Mouse (Mus musculus) neural tube, embryonic 12.5 days (tissue): ENCODE measurements around the gene Pik3r2. TPM values are rescaled to one million over a fixed set of nuclear protein-coding genes. Genes with fewer than 3 reads are reported as not detected.
A peak's percentile ranks its signal among the peaks of the same experiment; 100 is the strongest.

Experiments used
- ATAC-seq: fragments of 200-750 bp; cut with Nextera tagmentation; 2 replicates; pipeline ENCODE4 v1.8.0; 2017; ENCODE audit warnings: low read depth, mild to moderate bottlenecking, moderate TSS enrichment, moderate library complexity; ENCODE audit not compliant: low FRiP score
- H3K27ac ChIP-seq: fragments of 300-500 bp; sonication (generic); 2 replicates; pipeline ENCODE4 v1.5.1; 2016
- H3K27me3 ChIP-seq: fragments of 300-500 bp; sonication (generic); replicated peaks from 2 replicates; pipeline ENCODE4 v1.6.1; 2016; ENCODE audit warnings: mild to moderate bottlenecking
- H3K36me3 ChIP-seq: fragments of 300-500 bp; sonication (generic); 2 replicates; pipeline ENCODE4 v1.6.1; 2016; ENCODE audit warnings: mild to moderate bottlenecking
- H3K4me1 ChIP-seq: fragments of 300-500 bp; sonication (generic); 2 replicates; pipeline ENCODE4 v1.6.1; 2016
- H3K4me2 ChIP-seq: fragments of 300-500 bp; sonication (generic); replicated peaks from 2 replicates; pipeline ENCODE4 v1.6.1; 2016; ENCODE audit warnings: mild to moderate bottlenecking
- H3K4me3 ChIP-seq: fragments of 300-500 bp; sonication (generic); 2 replicates; pipeline ENCODE4 v1.5.1; 2016
- H3K9ac ChIP-seq: fragments of 300-500 bp; sonication (generic); 2 replicates; pipeline ENCODE4 v1.6.1; 2016; ENCODE audit warnings: mild to moderate bottlenecking
- H3K9me3 ChIP-seq: fragments of 300-500 bp; sonication (generic); 2 replicates; pipeline ENCODE4 v1.6.1; 2016; ENCODE audit warnings: mild to moderate bottlenecking
- WGBS: fragments of 180-500 bp; shearing (Covaris S2); methylation state at CpG from one replicate; pipeline ENCODE4 v1.1.7; 2016; 5-methylcytosine and 5-hydroxymethylcytosine counted together
- polyA plus RNA-seq: library from polyadenylated mRNA; unstranded; fragments of >200 nt; fragmentation: Nextera tagmentation; extraction: Ambion mirVana; gene quantifications from 2 replicates; pipeline ENCODE4 v1.2.1, GENCODE M21; 2016

Pik3r2 gene
- polyA plus RNA-seq, 1 experiment from 2014 or later = 84.0 TPM

DNA sequence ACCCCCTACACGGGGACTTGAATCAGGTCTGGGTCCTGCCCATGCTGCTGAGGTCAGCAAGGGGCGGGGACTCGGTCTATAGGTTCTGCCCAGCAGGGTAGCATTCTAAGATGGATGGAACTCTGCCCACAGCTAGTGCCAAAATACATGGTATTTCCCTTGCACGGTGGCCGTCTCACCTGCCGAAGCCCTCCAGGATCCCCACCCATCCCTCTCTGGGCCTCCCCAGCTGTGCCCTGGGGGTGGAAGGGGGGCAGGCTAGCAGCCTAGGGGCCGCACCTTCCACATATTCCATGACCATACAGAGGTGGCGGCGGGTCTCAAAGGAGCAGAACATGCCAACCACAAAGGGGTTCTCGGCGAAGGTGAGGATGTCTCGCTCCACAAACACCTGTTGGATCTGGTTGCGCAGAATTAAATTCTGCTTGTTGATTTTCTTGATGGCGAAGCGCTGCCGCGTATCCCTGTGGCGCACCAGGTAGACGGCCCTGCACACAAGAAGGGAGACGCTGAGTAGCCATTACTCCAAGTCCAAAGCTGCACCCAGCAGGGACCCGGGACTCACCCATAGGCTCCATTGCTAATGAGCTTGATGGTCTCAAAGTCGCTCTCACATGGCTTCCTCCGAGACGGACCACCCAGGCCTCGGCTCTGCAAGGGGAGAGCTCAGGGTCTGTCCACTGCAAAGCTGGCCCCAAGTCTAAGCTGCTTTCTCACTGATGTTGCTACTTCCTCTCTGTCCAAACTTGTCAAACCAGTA lies 10.0 kb upstream of the Pik3r2 start:
- H3K27me3 ChIP-seq = 0 out of 2 replicates have a peak, but pooled peaks cover 5% of the 10 kb centered on the region
- no peaks in the 10 kb centered on the region for H3K9me3 ChIP-seq
- peaks cover 65% of the 10 kb centered on the region for H3K36me3 ChIP-seq
- no peak overlapping the region for H3K9ac ChIP-seq
- H3K4me1 ChIP-seq = peaks cover 11% of the 10 kb centered on the region
- no peak overlapping the region for H3K4me3 ChIP-seq
- H3K4me2 ChIP-seq = no peak overlapping the region
- no peak for ATAC-seq
- WGBS = 87% methylated on average over 25 of the region's 25 CpGs
- no peak overlapping the region for H3K27ac ChIP-seq

DNA sequence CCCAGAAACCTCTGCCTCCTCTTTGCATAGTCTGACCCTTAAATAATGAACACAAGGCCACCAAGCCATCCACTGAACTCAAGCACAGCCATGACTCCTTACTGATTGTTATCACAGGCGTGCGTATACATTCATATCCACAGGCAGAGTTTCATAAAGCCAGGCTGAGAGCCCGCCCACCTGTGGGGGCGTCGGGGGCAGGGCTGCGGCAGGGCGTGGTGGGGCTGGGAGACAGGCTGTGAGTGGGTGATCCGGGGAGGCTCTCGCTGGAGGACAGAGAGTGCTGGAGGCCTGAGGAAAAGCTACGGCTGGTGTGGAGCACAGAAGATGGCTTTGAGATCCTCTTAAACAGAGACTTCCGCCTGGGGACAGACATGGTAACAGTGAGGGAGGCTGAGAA lies 3.6 kb upstream of the Pik3r2 start:
- WGBS = 81% methylated on average over 11 of the region's 11 CpGs
- Histone ChIP-seq H3K27ac (no peak overlapping the region), H3K9me3 (no peaks in the 10 kb centered on the region), H3K4me1 (peaks cover 24% of the 10 kb centered on the region), H3K36me3 (peaks cover 58% of the 10 kb centered on the region), H3K4me3 (no peak overlapping the region), H3K27me3 (no peaks in the 10 kb centered on the region), H3K9ac (peak overlapping the region; percentile 42; the same call in 1 of the 2 replicates), H3K4me2 (no peak overlapping the region)
- ATAC-seq = no peak

DNA sequence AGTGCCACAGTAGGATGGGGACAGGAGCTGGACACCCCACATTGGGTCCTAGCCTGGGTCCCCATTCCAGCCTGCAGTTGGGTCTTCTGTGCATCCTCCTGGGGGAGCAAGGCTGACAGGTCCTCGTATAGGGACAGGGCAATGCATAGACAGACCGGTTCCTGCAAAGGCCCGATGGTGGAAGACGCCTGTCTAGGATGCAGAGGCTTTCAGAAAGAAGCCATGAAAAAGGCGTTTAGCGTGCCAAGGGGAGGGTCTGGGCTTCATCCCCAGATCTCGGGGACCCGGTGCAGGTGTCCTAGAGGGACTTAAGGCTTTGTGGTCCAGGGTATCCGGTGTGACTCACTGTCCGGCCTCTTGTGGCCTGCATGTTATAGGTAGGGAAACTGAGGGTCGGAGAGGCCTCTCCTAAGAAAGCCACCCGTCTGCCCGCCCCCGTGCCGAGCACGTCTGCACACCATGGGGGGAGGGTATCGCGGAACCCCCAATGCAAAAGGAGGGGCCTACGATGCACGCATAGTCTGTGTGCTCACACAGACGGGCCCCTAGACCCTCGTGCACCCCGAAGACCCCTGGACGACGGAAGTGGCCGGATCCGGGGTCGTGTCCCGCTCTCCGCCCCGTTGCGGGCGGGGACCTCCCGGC lies 540 bp downstream of the Pik3r2 start:
- peak overlapping the region; percentile 97 for H3K9ac ChIP-seq
- peak; percentile 38; the same call in 1 of the 2 replicates for ATAC-seq
- no peaks in the 10 kb centered on the region for H3K27me3 ChIP-seq
- H3K27ac ChIP-seq = 0 out of 2 replicates have a peak overlapping the region, but pooled peaks have one; percentile 10
- H3K4me3 ChIP-seq = peak overlapping the region; percentile 82
- H3K9me3 ChIP-seq = no peaks in the 10 kb centered on the region
- peak overlapping the region; percentile 92 for H3K4me2 ChIP-seq
- peaks cover 67% of the 10 kb centered on the region for H3K36me3 ChIP-seq
- H3K4me1 ChIP-seq = peaks cover 43% of the 10 kb centered on the region
- WGBS = 3% methylated on average over 34 of the region's 34 CpGs

- H3K4me1 ChIP-seq = peaks cover 43% of the 10 kb centered on the region
- H3K36me3 ChIP-seq = peaks cover 67% of the 10 kb centered on the region
- no peaks in the 10 kb centered on the region for H3K27me3 ChIP-seq
- WGBS = 89% methylated on average over 5 of the region's 5 CpGs
- H3K4me3 ChIP-seq = peak overlapping the region; percentile 82
- H3K4me2 ChIP-seq = peak overlapping the region; percentile 92
- no peak for ATAC-seq
- no peaks in the 10 kb centered on the region for H3K9me3 ChIP-seq
- H3K27ac ChIP-seq = no peak overlapping the region
- peak overlapping the region; percentile 97 for H3K9ac ChIP-seq
Measured at GRCm38 (mm10) chr8:70775227-70775626, 1.3 kb downstream of the Pik3r2 start.

DNA sequence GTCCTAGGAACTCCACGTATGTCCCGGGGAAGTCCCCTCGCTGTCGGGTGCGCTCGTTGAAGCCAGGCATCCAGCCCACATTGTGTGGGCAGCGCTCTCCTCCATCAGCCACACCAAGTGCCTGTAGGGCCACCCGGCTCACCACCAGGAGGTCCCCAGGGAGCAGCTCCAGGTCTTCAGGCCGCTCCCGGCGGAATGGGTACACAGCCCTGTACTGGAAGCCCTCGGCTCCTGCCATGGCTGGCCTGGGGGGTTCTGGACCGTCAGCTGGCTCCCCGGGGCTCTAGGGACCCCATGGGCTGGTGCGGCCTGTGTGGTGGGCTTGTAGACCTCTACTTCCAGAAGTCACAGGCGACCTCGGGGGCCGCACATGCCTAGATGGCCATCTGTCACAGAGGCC lies 1.8 kb downstream of the Pik3r2 start:
- no peak for ATAC-seq
- Histone ChIP-seq H3K4me2 (peak overlapping the region; percentile 92; the same call in 1 of the 2 replicates), H3K4me3 (no peak overlapping the region), H3K9ac (peak overlapping the region; percentile 46; the same call in 1 of the 2 replicates), H3K36me3 (peaks cover 67% of the 10 kb centered on the region), H3K27ac (no peak overlapping the region), H3K27me3 (no peaks in the 10 kb centered on the region), H3K4me1 (peaks cover 43% of the 10 kb centered on the region), H3K9me3 (no peaks in the 10 kb centered on the region)
- 96% methylated on average over 18 of the region's 18 CpGs for WGBS

GRCm38 (mm10) chr8:70773833-70774232 lies 2.7 kb downstream of the Pik3r2 start:
- H3K9ac ChIP-seq = peak overlapping the region; percentile 46; the same call in 1 of the 2 replicates
- WGBS = 74% methylated on average over 9 of the region's 9 CpGs
- no peaks in the 10 kb centered on the region for H3K9me3 ChIP-seq
- H3K4me2 ChIP-seq = peak overlapping the region; percentile 92
- no peak for ATAC-seq
- no peaks in the 10 kb centered on the region for H3K27me3 ChIP-seq
- no peak overlapping the region for H3K4me3 ChIP-seq
- no peak overlapping the region for H3K27ac ChIP-seq
- H3K36me3 ChIP-seq = peaks cover 64% of the 10 kb centered on the region
- peaks cover 43% of the 10 kb centered on the region for H3K4me1 ChIP-seq

DNA sequence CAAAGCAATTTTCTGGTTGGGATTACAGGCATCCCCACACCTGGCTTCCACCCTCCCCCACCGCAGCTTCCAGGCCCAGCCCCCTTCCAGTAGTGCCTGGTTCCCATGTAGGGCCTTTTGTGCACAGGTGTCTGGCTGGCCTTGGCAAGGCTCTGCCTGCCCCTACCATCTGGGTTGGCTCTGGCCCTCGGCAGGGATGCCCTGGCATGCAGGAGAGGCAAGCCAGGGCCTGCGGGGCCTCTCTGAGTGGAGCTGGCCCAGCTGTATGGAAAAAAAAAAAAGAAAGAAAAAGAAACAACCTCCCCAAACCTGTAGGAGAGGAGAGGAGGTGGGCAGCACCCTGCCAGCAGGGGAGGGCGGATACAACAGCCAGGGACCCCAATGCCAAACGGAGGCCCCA lies 3.1 kb downstream of the Pik3r2 start:
- peak overlapping the region; percentile 46; the same call in 1 of the 2 replicates for H3K9ac ChIP-seq
- ATAC-seq = no peak
- H3K9me3 ChIP-seq = no peaks in the 10 kb centered on the region
- H3K27me3 ChIP-seq = no peaks in the 10 kb centered on the region
- no peak overlapping the region for H3K27ac ChIP-seq
- H3K4me2 ChIP-seq = 0 out of 2 replicates have a peak overlapping the region, but pooled peaks have one; percentile 92
- peaks cover 64% of the 10 kb centered on the region for H3K36me3 ChIP-seq
- WGBS = 85% methylated on average over 5 of the region's 5 CpGs
- H3K4me3 ChIP-seq = no peak overlapping the region
- peaks cover 39% of the 10 kb centered on the region for H3K4me1 ChIP-seq

- H3K9me3 ChIP-seq = no peaks in the 10 kb centered on the region
- H3K27me3 ChIP-seq = no peaks in the 10 kb centered on the region; the same call in 1 of the 2 replicates
- H3K9ac ChIP-seq = 0 out of 2 replicates have a peak overlapping the region, but pooled peaks have one; percentile 13
- no peak overlapping the region for H3K4me3 ChIP-seq
- H3K27ac ChIP-seq = no peak overlapping the region
- H3K4me1 ChIP-seq = peaks cover 34% of the 10 kb centered on the region
- 89% methylated on average over 9 of the region's 9 CpGs for WGBS
- ATAC-seq = no peak
- H3K36me3 ChIP-seq = peaks cover 66% of the 10 kb centered on the region
- 0 out of 2 replicates have a peak overlapping the region, but pooled peaks have one; percentile 92 for H3K4me2 ChIP-seq
Measured at GRCm38 (mm10) chr8:70772890-70773289, 3.6 kb downstream of the Pik3r2 start.

DNA sequence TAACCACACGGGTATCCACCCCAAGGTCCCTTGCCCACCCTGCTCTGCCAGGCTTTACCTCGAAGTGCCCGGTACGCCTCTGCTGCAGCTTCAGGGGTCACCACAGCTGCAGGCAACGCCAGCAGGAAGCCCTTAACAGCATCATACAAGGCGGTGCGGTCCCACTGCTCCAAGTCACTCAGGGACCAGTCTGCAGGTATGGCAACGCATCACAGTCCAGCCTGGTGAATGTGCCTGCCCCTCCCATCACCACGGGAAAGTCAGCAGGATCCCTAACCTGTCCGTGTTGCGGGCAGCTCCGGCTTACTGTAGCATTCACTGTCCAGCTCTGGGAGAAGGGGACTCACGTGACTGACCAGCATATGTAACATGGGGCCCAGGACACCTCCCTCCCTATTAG lies 4.4 kb downstream of the Pik3r2 start:
- Histone ChIP-seq H3K36me3 (peaks cover 71% of the 10 kb centered on the region), H3K27me3 (peaks cover 2% of the 10 kb centered on the region; the same call in 1 of the 2 replicates), H3K9me3 (no peaks in the 10 kb centered on the region), H3K9ac (0 out of 2 replicates have a peak overlapping the region, but pooled peaks have one; percentile 5), H3K27ac (no peak overlapping the region), H3K4me3 (no peak overlapping the region), H3K4me1 (peaks cover 30% of the 10 kb centered on the region), H3K4me2 (no peak overlapping the region)
- 94% methylated on average over 13 of the region's 13 CpGs for WGBS
- no peak for ATAC-seq

- Histone ChIP-seq H3K27me3 (peaks cover 2% of the 10 kb centered on the region; the same call in 1 of the 2 replicates), H3K4me2 (no peak overlapping the region), H3K27ac (no peak overlapping the region), H3K36me3 (peaks cover 71% of the 10 kb centered on the region), H3K9me3 (no peaks in the 10 kb centered on the region), H3K4me1 (peaks cover 38% of the 10 kb centered on the region), H3K4me3 (no peak overlapping the region), H3K9ac (no peak overlapping the region)
- no peak for ATAC-seq
- WGBS = 94% methylated on average over 7 of the region's 7 CpGs
Measured at GRCm38 (mm10) chr8:70771217-70771616, 5.3 kb downstream of the Pik3r2 start.

GRCm38 (mm10) chr8:70770748-70771147 lies 5.8 kb downstream of the Pik3r2 start:
- Histone ChIP-seq H3K4me2 (no peak overlapping the region), H3K9ac (no peak overlapping the region), H3K4me3 (no peak overlapping the region), H3K36me3 (peaks cover 71% of the 10 kb centered on the region), H3K4me1 (peaks cover 40% of the 10 kb centered on the region), H3K27me3 (peaks cover 2% of the 10 kb centered on the region; the same call in 1 of the 2 replicates), H3K27ac (no peak overlapping the region), H3K9me3 (no peaks in the 10 kb centered on the region)
- 93% methylated on average over 13 of the region's 13 CpGs for whole genome bisulfite sequencing
- ATAC-seq = no peak

- H3K27ac ChIP-seq = no peak overlapping the region
- WGBS = 73% methylated on average over 12 of the region's 12 CpGs
- no peak overlapping the region for H3K4me3 ChIP-seq
- no peak overlapping the region for H3K4me2 ChIP-seq
- ATAC-seq = no peak
- H3K27me3 ChIP-seq = peaks cover 2% of the 10 kb centered on the region; the same call in 1 of the 2 replicates
- H3K4me1 ChIP-seq = peaks cover 32% of the 10 kb centered on the region
- no peaks in the 10 kb centered on the region for H3K9me3 ChIP-seq
- 0 out of 2 replicates have a peak overlapping the region, but pooled peaks have one; percentile 33 for H3K9ac ChIP-seq
- H3K36me3 ChIP-seq = peaks cover 71% of the 10 kb centered on the region
Measured at GRCm38 (mm10) chr8:70769858-70770257, 6.7 kb downstream of the Pik3r2 start.
